Mouse (Mus musculus) megakaryocyte, embryonic 14.5 days (primary cell): ENCODE measurements at regions not wholly inside any gene's neighbourhood (a gene's known extent, or its start where the extent isn't known, plus 50 kb on each side); places are given as distances from the start of the nearest gene placed in this dataset.
"Not testable (repeated sequence)": the region's sequence is repeated elsewhere in the genome, so short reads cannot be mapped to it uniquely, and the experiment has no call there.

Source experiments
- H3K27me3 ChIP-seq: replicated peaks from 2 replicates; pipeline ENCODE3; 2012; ENCODE audit warnings: inconsistent platforms
- H3K36me3 ChIP-seq: replicated peaks from 2 replicates; pipeline ENCODE3; 2012; ENCODE audit warnings: low read length, inconsistent platforms, mixed read lengths
- H3K4me1 ChIP-seq: 2 replicates; pipeline ENCODE4 v1.6.1; 2012; ENCODE audit warnings: inconsistent platforms
- H3K4me3 ChIP-seq: replicated peaks from 2 replicates; pipeline ENCODE3; 2012; ENCODE audit warnings: moderate library complexity, mild to moderate bottlenecking, inconsistent platforms
- H3K9me3 ChIP-seq: 2 replicates; pipeline ENCODE4 v1.6.1; 2012; ENCODE audit warnings: inconsistent platforms
- FLI1 ChIP-seq: IDR thresholded peaks from 2 replicates; pipeline ENCODE4 v1.6.1; 2012; ENCODE audit warnings: low read length, inconsistent platforms, mixed read lengths
- GATA1 ChIP-seq: IDR thresholded peaks from 3 replicates; pipeline ENCODE4 v1.6.1; 2012; ENCODE audit warnings: mixed read lengths, low read length, inconsistent platforms, borderline replicate concordance

DNA sequence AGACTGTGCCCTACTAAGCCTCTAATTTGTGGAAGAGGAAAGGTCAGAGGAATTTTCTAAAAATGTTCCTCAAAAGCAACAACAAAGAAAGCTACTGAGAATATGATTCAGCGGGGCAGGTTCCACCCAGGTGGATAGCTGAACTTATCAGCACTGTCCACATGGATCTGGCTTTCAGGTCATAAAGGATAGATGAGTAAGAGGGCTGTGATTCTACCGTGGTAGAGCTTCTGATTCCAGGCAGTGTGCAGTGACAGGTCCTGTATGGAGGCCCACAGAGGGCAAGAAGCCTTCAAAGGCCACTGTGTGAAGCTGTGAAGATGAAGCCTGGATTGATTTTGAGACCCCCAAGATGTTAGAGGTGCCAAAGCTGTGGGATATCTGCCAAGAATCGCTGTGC, 51.8 kb downstream of the Teddm3 start:
- not testable (repeated sequence) for H3K27me3 ChIP-seq, H3K9me3 ChIP-seq, H3K4me1 ChIP-seq, H3K36me3 ChIP-seq, H3K4me3 ChIP-seq

DNA sequence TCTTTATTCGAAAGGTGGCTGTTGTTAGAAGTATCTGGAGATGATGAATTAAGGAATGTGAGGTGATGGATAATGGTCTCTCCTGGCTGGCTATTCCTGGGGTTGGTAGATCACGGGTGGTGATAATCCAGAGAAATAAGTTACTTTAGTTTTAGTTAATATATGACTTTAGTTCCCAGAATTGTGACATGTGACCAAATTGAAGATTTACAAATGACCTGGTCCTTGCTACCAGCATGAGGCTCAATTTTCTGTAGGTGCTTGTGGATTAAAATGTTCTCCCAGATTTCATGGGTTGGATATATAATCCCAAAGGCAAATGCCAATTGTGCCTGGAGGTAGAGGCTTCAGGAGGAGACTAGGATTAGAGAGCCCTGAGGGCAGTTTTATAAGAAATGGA, 53.7 kb downstream of the Teddm3 start:
- H3K9me3 ChIP-seq, H3K4me3 ChIP-seq, H3K27me3 ChIP-seq, H3K36me3 ChIP-seq, H3K4me1 ChIP-seq: not testable (repeated sequence)

DNA sequence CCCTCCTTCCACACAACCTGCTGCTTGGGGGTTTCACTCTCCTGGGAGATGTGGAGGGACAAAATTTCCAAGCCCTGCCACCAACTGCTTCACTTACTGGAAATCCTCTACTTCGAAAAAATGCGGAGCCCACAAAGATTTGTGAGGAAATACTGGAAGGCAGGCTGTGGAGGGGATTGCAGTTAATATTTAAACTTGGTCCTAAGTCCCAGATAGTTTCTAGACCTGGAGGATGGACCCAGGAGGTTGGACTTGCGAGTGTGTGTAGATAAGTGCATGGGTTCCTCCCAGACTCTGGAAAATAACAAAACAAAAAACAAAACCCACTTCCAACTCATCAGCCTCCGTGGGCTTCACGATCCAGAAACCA, 79.0 kb downstream of the Teddm3 start:
- H3K9me3 ChIP-seq = no peaks in the 10 kb centered on the region
- peaks cover 3% of the 10 kb centered on the region; the same call in 1 of the 2 replicates for H3K4me1 ChIP-seq
- H3K36me3 ChIP-seq = no peaks in the 10 kb centered on the region
- no peak overlapping the region for H3K4me3 ChIP-seq
- TF ChIP-seq FLI1 (no peak), GATA1 (no peak)
- no peaks in the 10 kb centered on the region for H3K27me3 ChIP-seq

DNA sequence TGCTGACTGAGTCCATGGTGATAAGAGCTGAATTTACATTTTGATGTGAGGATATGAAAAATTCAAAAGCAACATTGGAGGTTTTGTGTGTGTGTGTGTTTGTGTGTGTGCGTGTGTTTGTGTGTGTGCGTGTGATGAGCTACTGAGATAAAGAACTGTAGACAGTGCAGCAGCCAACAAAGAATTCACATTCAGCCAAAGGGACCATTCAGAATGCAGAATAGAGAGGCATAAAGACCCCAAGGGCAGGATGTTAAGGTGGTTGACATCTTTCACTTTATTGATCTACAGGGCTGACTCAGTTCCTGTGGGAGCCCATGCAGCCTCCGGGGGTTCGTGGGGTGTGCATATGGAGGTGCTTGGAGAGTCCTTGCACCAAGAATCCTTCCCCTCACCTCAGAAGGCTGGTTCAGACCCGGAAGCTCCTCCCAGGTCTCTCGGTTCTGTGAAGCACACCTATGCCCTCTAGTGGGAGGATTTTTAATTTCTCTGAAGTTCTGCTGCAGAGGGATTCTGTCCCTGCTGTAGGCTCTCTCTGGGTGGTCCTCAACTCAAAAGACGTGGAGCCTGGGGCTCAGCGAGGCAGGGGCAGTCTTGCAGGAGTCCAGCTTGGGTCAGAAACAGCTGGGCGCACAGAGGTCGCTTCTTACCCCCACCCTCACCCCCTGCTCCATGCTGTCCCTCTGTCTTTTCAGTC, 79.6 kb downstream of the Teddm3 start:
- H3K27me3 ChIP-seq, H3K36me3 ChIP-seq, H3K4me3 ChIP-seq, H3K4me1 ChIP-seq, H3K9me3 ChIP-seq: not testable (repeated sequence)

DNA sequence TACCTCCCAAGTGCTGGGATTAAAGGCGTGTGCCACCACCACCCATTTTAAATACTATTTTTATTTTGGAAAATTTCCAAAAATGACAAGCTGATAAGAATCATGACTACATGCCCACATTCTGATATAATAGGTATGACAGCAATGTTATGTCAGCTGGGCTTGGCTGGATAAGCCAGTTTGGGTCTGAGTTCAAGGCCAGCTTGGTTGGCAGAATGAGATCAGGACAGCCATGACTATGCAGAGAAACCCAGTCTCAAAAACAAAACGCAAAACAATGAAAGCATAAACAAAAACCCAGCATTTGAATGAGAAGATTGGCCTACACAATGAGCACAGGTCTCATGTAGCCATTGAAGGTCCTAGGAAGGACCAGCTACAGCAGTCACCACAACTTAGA, 93.6 kb downstream of the Teddm3 start:
- no peaks in the 10 kb centered on the region for H3K36me3 ChIP-seq
- H3K27me3 ChIP-seq = peaks cover 1% of the 10 kb centered on the region
- 0 out of 2 replicates have a peak, but pooled peaks cover 4% of the 10 kb centered on the region for H3K4me1 ChIP-seq
- no peak overlapping the region for H3K4me3 ChIP-seq
- TF ChIP-seq FLI1 (no peak), GATA1 (no peak)
- peaks cover 38% of the 10 kb centered on the region for H3K9me3 ChIP-seq

DNA sequence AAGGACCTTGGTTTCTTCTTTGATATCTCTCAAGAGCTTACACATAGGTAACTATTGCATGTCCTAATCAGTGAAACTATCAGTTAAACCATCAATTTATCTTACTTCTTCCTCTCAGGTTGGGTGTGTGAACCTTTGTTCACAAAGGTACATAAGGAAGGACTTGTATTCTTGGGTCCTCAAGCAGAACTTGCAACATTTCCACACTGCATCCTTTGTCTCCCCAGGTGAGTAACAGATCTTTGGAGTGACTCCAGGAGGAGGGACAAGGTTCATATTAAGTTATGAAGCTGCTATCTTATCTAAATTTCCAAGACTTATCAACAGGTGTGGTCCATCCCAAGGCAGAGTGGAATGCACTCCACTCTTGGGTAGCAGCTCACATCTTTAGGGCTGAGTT, 99.0 kb downstream of the Teddm3 start:
- no peaks in the 10 kb centered on the region for H3K27me3 ChIP-seq
- H3K36me3 ChIP-seq = no peaks in the 10 kb centered on the region
- H3K9me3 ChIP-seq = peaks cover 80% of the 10 kb centered on the region
- 0 out of 2 replicates have a peak, but pooled peaks cover 4% of the 10 kb centered on the region for H3K4me1 ChIP-seq
- H3K4me3 ChIP-seq = no peak overlapping the region
- TF ChIP-seq FLI1 = no peak

DNA sequence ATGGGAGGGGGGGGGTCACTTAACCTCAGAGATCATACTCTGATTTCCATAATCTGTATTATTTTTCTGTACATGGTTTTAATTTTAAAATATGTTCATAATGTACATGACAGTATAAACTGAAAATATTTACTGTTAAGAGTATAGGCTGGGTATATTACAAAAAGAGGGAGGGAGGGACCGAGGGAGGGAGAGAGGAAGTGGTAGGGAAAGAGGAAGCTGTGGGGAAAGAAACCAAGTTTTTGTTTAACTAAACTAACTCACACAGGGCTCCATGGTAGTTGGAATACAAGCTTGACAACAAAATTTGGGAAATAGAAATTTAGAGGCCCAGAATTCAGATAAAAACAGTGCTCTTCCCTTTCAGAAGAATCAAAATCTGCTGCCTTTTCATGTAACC, 131.7 kb downstream of the Teddm3 start:
- not testable (repeated sequence) for H3K36me3 ChIP-seq, H3K27me3 ChIP-seq, H3K4me3 ChIP-seq
- Histone ChIP-seq H3K4me1 (peaks cover 15% of the 10 kb centered on the region), H3K9me3 (peaks cover 21% of the 10 kb centered on the region)

DNA sequence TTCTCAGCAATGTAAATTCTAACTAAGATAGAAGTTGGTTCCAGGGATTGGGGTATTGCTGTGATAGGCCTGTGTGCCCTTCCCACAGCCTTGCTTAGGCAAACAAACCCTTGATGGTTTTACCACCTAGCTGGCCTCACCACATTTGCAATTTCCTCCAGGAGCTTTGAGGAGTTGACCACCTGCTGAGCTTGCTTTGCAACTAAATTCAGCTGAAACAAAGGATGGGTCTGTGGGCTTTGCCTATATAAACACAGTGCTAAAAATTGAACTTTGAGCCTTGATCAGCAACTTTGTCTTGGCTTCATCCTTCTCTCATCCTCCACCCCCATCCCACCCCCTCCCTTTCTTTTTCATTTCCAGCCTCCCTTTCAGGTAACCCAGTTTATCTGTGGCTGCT, 148.9 kb downstream of the Teddm3 start:
- Histone ChIP-seq H3K4me3 (no peak overlapping the region), H3K36me3 (peaks cover 2% of the 10 kb centered on the region), H3K27me3 (no peaks in the 10 kb centered on the region), H3K9me3 (peaks cover 10% of the 10 kb centered on the region), H3K4me1 (peaks cover 21% of the 10 kb centered on the region)
- TF ChIP-seq FLI1 (no peak), GATA1 (no peak)

DNA sequence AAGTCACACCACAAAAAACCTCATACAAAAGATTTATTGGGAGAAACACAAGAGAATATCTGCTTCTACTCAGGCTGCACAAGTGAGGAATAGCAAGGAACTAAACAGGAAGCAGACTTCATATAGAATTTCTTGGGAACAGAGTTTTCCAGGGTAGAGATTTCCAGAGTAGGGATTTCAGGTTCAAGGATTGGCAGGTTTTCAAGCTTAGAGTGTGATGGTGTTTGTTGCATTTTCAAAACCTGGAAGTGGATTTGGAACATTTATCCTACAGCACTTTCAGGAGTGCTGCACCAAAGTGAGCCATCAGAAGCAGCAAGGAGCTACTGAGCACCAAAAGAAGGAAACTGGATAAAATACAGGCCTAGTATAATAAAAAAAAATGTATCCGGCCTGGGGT, 152.7 kb downstream of the Teddm3 start:
- no peak for TF ChIP-seq GATA1
- TF ChIP-seq FLI1 = no peak
- Histone ChIP-seq H3K36me3 (peaks cover 2% of the 10 kb centered on the region), H3K27me3 (no peaks in the 10 kb centered on the region)

DNA sequence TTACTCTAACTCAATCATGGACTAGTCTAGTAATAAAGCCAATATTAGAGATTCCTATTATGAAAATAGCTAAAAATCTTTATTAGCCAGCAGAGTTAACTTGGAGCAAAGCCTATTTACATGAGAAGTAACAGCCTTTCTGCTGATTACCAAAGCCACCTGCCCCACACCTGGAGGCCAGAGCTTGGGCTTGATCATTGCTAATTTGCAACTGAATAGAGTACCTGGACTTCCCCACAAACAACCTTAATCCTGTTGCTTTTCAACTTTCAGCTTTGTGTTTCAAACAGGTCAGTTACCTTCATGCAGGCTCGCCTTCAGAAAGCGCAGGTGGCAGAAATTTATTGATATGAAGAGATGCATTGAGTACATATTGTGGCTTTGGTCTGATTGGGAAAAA, 163.3 kb downstream of the Teddm3 start:
- Histone ChIP-seq H3K9me3 (peaks cover 22% of the 10 kb centered on the region), H3K4me1 (no peaks in the 10 kb centered on the region), H3K27me3 (peaks cover 3% of the 10 kb centered on the region), H3K4me3 (no peak overlapping the region), H3K36me3 (peaks cover 3% of the 10 kb centered on the region)
- TF ChIP-seq GATA1 = no peak
- no peak for TF ChIP-seq FLI1

More for the DNA sequence above, 152.7 kb downstream of the Teddm3 start:
- H3K4me3 ChIP-seq = no peak overlapping the region
- H3K4me1 ChIP-seq = peaks cover 11% of the 10 kb centered on the region
- peaks cover 13% of the 10 kb centered on the region for H3K9me3 ChIP-seq

DNA sequence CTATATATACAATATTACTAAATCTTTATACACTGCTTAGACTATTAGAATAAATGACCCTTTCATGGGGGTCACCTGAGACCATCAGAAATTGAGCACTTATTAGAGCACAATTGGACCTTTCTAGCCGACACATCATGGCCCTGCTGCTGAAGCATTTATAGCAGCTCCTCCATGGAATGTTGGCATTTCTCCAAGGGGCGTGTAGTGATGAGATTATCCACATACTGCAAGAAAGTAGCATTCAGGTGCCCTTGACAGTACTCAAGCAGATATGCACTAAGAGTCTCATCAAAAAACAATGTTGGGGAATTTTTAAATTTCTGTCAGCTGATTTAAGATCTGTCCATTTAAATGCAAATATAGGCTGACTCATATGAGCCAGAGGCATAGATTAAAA, 178.4 kb downstream of the Teddm3 start:
- no peaks in the 10 kb centered on the region for H3K27me3 ChIP-seq
- no peaks in the 10 kb centered on the region for H3K9me3 ChIP-seq
- no peaks in the 10 kb centered on the region for H3K36me3 ChIP-seq
- H3K4me1 ChIP-seq = peaks cover 72% of the 10 kb centered on the region
- H3K4me3 ChIP-seq = no peak overlapping the region
- TF ChIP-seq FLI1 (no peak), GATA1 (no peak)
